Mouse (Mus musculus): ENCODE measurements around the gene Ifna5.
"Not testable (repeated sequence)": the region's sequence is repeated elsewhere in the genome, so short reads cannot be mapped to it uniquely, and the experiment has no call there.

Ifna5 gene

DNA sequence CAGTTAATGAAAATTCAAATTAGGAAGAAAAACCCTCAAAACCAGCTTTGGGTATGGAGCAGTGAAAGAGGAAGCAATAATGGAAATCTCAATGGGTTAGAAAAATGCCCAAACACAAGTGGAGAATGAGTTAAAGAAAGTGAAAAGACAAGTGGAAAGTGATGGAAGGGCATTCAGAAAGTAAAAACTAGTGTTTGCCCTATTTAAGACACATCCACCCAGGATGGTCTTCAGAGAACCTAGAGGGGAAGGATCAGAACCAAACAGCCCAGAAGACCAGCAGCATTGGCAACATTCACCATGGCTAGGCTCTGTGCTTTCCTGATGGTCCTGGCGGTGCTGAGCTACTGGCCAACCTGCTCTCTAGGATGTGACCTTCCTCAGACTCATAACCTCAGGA is at the start of gene Ifna5:
Ifna5 (plus strand) TSS at position 301 of the 400 bp plus-strand sequence.
- DNase-seq (ENCODE audit: low spot score), result not testable (repeated sequence)

DNA sequence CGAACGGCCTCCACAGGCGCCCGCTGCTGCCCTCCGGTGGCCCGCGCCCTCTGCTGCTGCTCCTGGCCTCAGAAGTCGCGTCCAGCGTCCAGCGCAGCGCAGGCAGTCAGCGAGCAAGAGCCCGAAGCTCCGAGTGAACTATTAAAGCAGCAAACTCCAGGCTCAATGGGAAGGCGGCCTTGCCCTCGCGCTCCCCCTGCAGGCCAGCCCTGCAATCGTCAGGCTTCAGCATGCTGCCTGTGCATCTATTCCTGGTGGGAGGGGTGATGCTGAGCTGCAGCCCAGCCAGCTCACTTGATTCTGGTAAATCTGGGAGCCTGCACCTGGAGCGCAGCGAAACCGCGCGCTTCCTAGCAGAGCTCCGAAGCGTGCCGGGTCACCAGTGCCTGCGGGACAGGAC is 46.9 kb upstream of the Ifna5 start, which contains the start of gene Gm13277:
Gm13277 (plus strand) TSS at position 231 of the 400 bp plus-strand sequence.
- DNase-seq (ENCODE audit: low spot score), result peak; percentile 75

DNA sequence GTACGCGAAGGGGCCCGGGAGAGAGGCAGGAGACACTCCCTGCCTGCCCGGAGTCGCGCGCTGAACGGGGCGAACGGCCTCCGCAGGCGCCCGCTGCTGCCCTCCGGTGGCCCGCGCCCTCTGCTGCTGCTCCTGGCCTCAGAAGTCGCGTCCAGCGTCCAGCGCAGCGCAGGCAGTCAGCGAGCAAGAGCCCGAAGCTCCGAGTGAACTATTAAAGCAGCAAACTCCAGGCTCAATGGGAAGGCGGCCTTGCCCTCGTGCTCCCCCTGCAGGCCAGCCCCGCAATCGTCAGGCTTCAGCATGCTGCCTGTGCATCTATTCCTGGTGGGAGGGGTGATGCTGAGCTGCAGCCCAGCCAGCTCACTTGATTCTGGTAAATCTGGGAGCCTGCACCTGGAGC is 44.1 kb upstream of the Ifna5 start, which contains the start of gene Gm13278:
Gm13278 (plus strand) TSS at position 301 of the 400 bp plus-strand sequence.
- DNase-seq (ENCODE audit: low spot score), result not testable (repeated sequence)

DNA sequence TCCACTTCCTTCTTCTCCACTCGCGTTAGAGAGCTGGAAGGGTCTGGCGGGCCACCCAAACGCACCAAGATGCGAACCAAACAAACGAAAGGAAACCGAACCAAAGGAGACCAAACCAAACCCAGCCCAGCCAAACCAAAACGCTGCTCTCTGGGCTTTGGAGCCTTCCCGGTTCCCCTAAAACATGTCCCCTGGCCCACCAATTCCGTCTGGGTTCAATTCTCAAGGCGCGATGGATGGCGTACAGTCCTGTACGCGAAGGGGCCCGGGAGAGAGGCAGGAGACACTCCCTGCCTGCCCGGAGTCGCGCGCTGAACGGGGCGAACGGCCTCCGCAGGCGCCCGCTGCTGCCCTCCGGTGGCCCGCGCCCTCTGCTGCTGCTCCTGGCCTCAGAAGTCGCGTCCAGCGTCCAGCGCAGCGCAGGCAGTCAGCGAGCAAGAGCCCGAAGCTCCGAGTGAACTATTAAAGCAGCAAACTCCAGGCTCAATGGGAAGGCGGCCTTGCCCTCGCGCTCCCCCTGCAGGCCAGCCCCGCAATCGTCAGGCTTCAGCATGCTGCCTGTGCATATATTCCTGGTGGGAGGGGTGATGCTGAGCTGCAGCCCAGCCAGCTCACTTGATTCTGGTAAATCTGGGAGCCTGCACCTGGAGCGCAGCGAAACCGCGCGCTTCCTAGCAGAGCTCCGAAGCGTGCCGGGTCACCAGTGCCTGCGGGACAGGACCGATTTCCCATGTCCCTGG is 41.2 kb upstream of the Ifna5 start, which contains the start of gene Gm13275:
Gm13275 (plus strand) TSS at position 552 of the 740 bp plus-strand sequence.
- DNase-seq (ENCODE audit: low spot score), result peak; percentile 68

DNA sequence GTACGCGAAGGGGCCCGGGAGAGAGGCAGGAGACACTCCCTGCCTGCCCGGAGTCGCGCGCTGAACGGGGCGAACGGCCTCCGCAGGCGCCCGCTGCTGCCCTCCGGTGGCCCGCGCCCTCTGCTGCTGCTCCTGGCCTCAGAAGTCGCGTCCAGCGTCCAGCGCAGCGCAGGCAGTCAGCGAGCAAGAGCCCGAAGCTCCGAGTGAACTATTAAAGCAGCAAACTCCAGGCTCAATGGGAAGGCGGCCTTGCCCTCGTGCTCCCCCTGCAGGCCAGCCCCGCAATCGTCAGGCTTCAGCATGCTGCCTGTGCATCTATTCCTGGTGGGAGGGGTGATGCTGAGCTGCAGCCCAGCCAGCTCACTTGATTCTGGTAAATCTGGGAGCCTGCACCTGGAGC is 38.2 kb upstream of the Ifna5 start, which contains the start of gene Gm13279:
Gm13279 (plus strand) TSS at position 301 of the 400 bp plus-strand sequence.
- DNase-seq (ENCODE audit: low spot score), result not testable (repeated sequence)

DNA sequence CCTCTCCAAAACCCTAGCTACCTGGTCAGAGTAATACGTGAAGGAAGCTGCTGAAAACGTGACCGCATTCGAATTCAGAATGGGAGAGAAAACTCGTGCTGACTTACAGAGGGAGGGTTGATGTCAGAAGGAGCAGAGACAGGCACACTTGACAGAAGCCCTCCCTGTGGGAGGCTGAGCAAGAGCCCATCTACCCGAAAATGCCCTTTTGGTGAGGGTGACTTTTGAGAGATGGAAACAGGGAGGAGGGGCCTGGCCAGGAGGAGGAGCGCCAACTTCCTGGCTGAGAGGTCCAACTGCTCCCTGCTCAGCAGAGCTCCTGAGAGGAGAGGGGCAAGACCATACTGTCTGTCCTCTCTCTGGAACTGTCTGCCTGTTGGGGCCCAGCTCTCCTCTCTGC is 36.0 kb upstream of the Ifna5 start, which contains the start of gene Gm13285:
Gm13285 (plus strand) TSS at position 301 of the 400 bp plus-strand sequence.
- DNase-seq (ENCODE audit: low spot score), result not testable (repeated sequence)

DNA sequence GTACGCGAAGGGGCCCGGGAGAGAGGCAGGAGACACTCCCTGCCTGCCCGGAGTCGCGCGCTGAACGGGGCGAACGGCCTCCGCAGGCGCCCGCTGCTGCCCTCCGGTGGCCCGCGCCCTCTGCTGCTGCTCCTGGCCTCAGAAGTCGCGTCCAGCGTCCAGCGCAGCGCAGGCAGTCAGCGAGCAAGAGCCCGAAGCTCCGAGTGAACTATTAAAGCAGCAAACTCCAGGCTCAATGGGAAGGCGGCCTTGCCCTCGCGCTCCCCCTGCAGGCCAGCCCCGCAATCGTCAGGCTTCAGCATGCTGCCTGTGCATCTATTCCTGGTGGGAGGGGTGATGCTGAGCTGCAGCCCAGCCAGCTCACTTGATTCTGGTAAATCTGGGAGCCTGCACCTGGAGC is 32.4 kb upstream of the Ifna5 start, which contains the start of gene Gm13287:
Gm13287 (plus strand) TSS at position 301 of the 400 bp plus-strand sequence.
- not testable (repeated sequence) for DNase-seq (ENCODE audit: low spot score)

DNA sequence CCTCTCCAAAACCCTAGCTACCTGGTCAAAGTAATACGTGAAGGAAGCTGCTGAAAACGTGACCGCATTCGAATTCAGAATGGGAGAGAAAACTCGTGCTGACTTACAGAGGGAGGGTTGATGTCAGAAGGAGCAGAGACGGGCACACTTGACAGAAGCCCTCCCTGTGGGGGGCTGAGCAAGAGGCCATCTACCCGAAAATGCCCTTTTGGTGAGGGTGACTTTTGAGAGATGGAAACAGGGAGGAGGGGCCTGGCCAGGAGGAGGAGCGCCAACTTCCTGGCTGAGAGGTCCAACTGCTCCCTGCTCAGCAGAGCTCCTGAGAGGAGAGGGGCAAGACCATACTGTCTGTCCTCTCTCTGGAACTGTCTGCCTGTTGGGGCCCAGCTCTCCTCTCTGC is 30.1 kb upstream of the Ifna5 start, which contains the start of gene Gm13288:
Gm13288 (plus strand) TSS at position 301 of the 400 bp plus-strand sequence.
- not testable (repeated sequence) for DNase-seq (ENCODE audit: low spot score)

DNA sequence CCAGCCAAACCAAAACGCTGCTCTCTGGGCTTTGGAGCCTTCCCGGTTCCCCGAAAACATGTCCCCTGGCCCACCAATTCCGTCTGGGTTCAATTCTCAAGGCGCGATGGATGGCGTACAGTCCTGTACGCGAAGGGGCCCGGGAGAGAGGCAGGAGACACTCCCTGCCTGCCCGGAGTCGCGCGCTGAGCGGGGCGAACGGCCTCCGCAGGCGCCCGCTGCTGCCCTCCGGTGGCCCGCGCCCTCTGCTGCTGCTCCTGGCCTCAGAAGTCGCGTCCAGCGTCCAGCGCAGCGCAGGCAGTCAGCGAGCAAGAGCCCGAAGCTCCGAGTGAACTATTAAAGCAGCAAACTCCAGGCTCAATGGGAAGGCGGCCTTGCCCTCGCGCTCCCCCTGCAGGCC is 29.6 kb upstream of the Ifna5 start:
- DNase-seq (ENCODE audit: low spot score), result peak; percentile 19

DNA sequence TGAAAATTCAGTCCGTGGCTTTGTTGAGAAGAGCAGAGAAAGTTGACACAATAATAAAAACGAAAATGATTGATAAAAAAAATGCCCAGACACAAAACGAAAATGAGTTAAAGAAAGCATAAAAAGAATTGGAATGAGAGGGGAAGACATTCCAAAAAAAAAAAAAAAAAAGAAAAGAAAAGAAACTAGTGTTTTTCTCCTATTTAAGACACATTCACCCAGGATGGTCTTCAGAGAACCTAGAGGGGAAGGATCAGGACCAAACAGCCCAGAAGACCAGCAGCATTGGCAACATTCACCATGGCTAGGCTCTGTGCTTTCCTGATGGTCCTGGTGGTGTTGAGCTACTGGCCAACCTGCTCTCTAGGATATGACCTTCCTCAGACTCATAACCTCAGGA is 19.4 kb upstream of the Ifna5 start, which contains the start of gene Ifna7:
Ifna7 (plus strand) TSS at position 301 of the 400 bp plus-strand sequence.
- no peak for DNase-seq (ENCODE audit: low spot score)

DNA sequence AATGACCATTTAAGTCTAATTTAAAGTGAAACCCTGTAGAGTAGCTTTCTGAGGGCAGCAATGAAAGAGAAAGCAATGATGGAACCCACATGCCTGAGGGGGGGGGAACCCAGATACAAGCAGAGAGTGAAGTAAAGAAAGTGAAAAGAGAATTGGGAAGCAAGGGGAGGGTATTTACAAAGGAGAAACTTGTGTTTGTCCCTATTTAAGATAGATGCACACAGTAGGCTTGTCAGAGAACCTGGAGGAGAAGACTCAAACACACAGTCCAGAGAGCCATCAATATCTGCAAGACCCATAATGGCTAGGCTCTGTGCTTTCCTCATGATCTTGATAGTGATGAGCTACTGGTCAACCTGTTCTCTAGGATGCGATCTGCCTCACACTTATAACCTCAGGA is 15.7 kb upstream of the Ifna5 start, which contains the start of gene Ifna11:
Ifna11 (plus strand) TSS at position 301 of the 400 bp plus-strand sequence.
- DNase-seq (ENCODE audit: low spot score), result no peak

DNA sequence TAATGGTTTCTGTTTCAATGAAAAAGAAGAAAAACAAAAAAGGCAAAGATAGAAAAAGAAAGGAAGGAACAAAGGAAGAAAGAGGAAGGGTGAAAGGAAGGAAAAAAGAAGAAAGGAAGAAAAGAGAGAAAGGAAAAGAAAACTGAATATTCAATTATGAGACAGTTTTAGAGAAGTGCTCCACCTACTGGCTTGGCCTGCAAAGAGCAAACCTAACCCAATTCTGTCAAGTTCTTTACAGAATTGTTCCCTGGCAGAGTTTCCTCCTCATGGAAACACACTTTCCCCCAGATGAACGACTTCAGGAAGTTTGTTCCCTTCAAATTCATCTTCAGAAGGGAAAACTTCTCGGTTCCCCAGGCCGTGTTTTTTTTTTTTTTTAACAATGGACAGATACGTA is 12.3 kb upstream of the Ifna5 start:
- DNase-seq (ENCODE audit: low spot score), result no peak

DNA sequence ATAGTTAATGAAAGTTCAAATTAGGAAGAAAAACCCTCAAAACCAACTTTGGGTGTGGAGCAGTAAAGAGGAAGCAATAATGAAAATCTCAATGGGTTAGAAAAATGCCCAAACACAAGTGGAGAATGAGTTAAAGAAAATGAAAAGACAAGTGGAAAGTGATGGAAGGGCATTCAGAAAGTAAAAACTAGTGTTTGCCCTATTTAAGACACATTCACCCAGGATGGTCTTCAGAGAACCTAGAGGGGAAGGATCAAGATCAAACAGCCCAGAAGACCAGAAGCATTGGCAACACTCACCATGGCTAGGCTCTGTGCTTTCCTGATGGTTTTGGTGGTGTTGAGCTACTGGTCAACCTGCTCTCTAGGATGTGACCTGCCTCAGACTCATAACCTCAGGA is 8.2 kb upstream of the Ifna5 start, which contains the start of gene Ifna6:
Ifna6 (plus strand) TSS at position 301 of the 400 bp plus-strand sequence.
- DNase-seq (ENCODE audit: low spot score), result not testable (repeated sequence)

DNA sequence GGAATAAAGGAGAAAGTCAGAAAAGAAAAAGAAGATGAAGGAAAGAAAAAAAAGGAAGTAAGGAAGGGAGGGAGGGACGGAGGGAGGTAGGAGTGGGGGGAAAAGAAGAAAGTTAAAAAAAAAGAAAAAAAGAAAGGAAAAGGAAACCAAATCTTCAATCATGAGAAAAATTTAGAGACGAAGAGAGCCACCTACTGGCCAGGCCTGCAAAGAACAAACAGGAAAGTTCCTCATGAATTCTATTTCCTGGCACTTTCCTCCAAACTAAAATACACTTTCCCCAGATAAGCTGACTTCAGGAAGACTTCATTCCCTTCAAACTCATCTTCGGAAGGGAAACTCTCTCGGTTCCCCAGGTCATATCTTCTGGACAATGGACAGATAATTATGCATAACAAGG is 4.8 kb upstream of the Ifna5 start:
- peak; percentile 31 for DNase-seq (ENCODE audit: low spot score)

DNA sequence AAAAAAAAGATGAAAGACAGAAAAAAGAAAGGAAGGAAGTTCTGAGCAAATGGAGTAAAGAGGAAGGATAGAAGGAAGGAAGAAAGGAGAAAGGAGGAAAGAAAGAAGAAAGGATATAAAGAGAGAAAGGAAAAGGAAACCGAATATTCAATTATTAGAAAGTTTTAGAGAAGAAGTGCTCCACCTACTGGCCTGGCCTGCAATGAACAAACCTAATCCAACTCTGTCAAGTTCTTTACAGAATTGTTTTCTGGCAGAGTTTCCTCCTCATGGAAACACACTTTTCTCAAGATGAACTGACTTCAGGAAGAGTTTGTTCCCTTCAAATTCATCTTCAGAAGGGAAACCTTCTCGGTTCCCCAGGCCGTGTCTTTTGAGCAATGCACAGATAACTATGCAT is 3.5 kb downstream of the Ifna5 start:
- DNase-seq (ENCODE audit: low spot score), result no peak

DNA sequence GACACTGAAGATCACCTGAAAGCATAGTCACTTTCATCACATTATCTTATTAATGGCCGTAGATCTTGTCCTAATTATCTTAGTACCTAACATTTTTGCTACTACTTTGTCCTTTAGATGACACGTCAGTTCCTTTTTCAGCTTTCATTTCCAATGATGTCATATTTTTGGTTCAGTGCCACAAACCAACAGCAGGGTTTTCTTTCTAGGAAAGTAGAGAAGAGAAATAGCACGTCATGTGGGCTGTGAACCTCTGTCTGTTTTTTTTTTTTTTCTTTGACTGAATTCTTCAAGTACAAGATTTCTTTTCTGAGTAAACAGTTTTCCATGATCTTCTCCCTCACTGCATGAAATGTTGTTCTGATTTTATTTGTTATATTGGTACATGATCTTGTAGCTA is 4.7 kb downstream of the Ifna5 start:
- no peak for DNase-seq (ENCODE audit: low spot score)

DNA sequence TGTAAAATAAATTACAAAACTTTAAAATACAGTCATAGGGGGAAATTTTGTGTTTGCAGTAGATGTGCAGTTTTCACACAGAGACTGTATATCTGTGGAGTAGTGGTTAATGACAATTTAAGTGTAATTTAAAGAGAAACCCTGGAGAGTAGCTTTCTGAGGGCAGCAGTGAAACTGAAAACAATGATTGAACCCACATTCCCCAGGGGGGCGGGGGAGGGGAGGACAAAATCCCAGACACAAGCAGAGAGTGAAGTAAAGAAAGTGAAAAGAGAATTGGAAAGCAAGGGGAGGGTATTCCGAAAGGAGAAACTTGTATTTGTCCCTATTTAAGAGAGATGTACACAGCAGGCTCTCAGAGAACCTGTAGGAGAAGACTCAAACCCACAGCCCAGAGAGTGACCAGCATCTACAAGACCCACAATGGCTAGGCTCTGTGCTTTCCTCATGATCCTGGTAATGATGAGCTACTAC is 6.2 kb downstream of the Ifna5 start, which contains the start of gene Ifna4:
Ifna4 (plus strand) TSS at position 424 of the 474 bp plus-strand sequence.
- DNase-seq (ENCODE audit: low spot score), result no peak

DNA sequence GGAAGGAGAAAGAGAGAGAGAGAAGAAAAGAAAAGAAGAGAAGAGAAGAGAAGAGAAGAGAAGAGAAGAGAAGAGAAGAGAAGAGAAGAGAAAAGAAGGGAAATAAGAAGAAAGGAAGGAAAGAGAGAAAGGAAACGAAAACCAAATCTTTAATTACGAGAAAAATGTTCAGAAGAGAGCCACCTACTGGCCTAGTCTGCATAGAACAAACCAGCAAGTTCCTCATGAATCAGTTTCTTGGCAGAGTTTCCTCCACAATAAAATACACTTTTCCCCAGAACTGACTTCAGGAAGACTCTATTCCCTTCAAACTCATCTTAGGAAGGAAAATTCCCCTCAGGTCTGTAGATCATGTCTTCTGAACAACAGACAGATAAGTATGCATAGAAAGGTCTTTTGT is 10.0 kb downstream of the Ifna5 start:
- DNase-seq (ENCODE audit: low spot score), result no peak

DNA sequence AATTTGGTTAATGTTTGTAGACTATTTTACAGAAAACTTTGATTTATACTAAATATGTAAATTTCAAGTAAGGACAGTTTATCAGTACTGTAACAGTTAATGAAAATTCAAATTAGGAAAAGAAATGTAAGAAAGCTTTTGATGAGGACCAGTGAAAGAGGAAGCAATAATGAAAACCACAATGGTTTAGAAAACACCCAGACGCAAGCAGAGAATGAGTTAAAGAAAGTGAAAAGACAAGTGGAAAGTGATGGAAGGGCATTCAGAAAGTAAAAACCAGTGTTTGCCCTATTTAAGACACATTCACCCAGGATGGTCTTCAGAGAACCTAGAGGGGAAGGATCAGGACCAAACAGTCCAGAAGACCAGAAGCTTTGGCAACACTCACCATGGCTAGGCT is 14.4 kb downstream of the Ifna5 start, which contains the start of gene Ifna1:
Ifna1 (plus strand) TSS at position 390 of the 400 bp plus-strand sequence.
- no peak for DNase-seq (ENCODE audit: low spot score)

DNA sequence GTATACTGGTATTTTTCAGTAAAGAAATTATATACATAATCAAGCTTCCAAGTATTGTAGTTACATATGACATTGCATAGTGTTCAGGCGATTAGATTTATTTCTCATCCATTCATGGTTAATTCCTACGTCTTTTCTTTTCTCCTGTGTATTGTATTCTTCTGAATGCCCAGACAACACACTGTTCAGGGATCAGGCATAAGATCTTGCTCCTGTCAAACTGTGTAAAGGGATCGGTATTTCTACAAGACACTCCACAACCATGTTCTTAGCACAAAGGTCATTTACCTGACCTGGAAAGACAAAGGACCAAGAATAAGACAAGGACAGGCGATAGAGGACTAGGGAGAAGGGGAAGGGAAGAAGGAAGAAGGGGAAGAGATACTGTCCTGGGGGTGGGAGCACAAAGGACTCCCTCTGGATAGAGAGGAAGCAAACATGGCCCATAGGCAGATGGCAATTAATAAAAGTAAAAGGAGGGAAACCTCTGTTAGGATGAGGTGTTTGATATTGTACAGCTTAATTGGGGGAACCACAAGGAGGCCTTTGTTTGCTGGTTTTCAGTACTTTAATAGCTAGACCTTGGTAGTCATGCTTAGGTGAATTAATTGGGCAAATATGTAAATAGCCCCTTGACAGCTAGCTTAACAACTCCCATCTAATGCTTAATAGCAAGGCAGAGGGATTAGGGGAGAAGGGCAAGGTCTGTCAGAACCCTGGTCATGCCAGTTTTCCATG is 15.9 kb downstream of the Ifna5 start:
- no peak for DNase-seq (ENCODE audit: low spot score)

DNA sequence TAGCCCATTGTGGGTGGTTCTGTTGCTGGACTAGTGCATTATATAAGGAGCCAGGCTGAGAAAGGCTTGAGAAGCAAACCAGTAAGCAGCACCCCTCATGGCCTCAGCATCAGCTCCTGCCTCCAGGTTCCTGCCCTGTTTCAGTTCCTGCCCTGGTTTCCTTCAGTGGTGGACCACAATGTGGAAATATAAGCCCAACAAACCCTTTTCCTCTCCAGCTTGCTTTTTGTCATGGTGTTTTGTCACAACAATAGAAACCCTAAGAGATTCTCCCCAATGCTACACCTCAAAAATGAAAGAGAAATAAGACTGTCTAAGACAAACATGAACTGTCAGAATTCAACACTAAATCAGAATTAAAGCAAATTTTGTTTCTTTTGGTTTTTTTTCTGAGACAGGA is 23.9 kb downstream of the Ifna5 start:
- DNase-seq (ENCODE audit: low spot score), result no peak

DNA sequence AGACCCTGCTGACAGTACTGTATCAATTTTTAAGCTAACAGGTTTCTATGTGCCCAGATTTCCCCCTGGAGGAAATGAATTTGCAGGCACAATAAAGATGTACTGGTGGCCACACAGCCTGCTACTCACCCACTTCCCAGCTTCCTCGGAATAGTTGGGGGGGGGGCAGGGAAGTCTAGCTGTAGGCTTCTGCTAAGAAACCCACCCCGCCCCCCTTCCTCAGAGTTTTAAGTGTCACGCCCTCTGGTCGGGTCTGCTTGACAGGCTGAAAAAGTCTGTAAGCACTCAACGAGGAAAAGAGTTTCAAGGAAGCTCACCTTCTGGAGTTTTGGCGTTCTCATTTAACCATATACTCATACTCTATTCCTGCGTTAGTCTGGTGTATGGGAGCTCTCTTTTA is 28.0 kb downstream of the Ifna5 start:
- DNase-seq (ENCODE audit: low spot score), result no peak
